Mouse (Mus musculus) lung, postnatal 14 days (tissue): Measurements from ENCODE around the gene E030030I06Rik.
A peak's percentile ranks its signal among the peaks of the same experiment; 100 is the strongest.
"Not testable (repeated sequence)": the region's sequence is repeated elsewhere in the genome, so short reads cannot be mapped to it uniquely, and the experiment has no call there.

Experiments used
- DNase-seq: peaks from one replicate; pipeline ENCODE4 v3.0.0; 2021

Gene E030030I06Rik

GRCm38 (mm10) chr10:22151863-22152640, 3.0 kb upstream of the E030030I06Rik start:
- DNase-seq = not testable (repeated sequence)

- DNase-seq = not testable (repeated sequence)
Measured at GRCm38 (mm10) chr10:22151056-22151862, 2.2 kb upstream of the E030030I06Rik start.

- DNase-seq = no peak
Measured at GRCm38 (mm10) chr10:22150593-22150992, 1.5 kb upstream of the E030030I06Rik start.

GRCm38 (mm10) chr10:22149691-22150465, 808 bp upstream of the E030030I06Rik start:
- no peak for DNase-seq

GRCm38 (mm10) chr10:22148441-22149072, 513 bp downstream of the E030030I06Rik start:
- DNase-seq = peak; percentile 81

GRCm38 (mm10) chr10:22142926-22143325, 6.1 kb downstream of the E030030I06Rik start:
- no peak for DNase-seq

- DNase-seq = not testable (repeated sequence)
Measured at GRCm38 (mm10) chr10:22142194-22142593, 6.9 kb downstream of the E030030I06Rik start.

- DNase-seq = peak; percentile 83
Measured at GRCm38 (mm10) chr10:22140665-22141280, 8.3 kb downstream of the E030030I06Rik start.

- no peak for DNase-seq
Measured at GRCm38 (mm10) chr10:22074531-22074930, 74.5 kb downstream of the E030030I06Rik start.

GRCm38 (mm10) chr10:22072739-22073138, 76.3 kb downstream of the E030030I06Rik start:
- peak; percentile 15 for DNase-seq

- DNase-seq = peak; percentile 9
Measured at GRCm38 (mm10) chr10:22070576-22070975, 78.5 kb downstream of the E030030I06Rik start.

GRCm38 (mm10) chr10:22070168-22070567, 78.9 kb downstream of the E030030I06Rik start:
- DNase-seq = no peak

GRCm38 (mm10) chr10:22067979-22068378, 81.1 kb downstream of the E030030I06Rik start, which contains the start of gene 4930444G20Rik:
4930444G20Rik (minus strand) TSS chr10:22068079.
- not testable (repeated sequence) for DNase-seq
